Mouse (Mus musculus) spleen, postnatal 10 days (tissue): ENCODE measurements around the gene Pde12.

ENCODE experiments used
- DNase-seq, 2 experiments: peaks; one replicate each; pipeline ENCODE4 v3.0.0; 2021 to 2022; ENCODE audit warnings: low spot score in 2 of 2

Pde12 gene

DNA sequence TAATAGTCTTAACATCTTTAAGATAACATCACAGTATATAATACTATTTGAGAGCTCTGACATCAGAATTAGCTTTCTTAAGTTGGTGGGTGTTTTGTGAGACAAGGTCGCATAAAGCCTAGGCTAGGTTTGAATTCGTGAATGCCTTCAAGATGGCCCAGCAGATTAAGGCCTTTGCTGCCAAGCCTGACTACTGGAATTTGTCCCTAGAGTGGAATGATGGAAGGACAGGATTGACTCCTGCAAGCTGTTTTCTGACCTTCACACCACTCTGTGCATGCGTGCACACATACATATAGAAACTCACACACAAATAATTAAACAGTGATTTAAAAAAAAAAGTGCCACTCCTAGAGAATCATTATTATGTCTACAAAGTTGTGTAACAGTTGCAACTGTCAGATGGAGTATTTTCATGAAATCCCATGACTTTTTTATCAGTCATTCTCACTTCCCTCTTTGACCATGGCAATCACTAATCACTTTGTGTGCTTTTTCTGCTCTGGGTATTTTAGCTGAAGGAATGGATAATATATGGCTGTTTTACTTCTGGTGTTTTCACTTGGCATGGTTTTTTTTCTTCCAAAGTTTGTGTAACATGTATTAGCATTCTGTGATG lies 26.6 kb downstream of the Pde12 start:
- no peak for DNase-seq

DNA sequence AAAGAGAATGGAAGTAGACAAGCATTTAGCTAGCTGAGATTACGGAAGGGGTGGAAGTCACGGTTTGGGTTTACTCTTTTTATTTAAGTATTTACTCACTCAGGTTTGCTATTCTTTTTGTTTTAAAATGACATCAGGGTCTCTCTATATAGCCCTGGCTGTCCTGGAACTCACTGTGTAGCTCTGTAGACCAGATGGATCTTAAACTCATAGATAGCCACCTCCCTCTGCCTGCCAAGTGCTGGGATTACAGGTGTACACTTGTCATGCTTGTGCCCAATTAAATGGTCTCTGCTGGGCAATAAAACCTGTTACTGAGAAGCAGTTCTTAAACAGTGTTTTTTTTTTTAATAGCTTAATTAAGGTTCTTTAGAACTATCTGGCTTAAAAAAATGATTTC lies 29.7 kb downstream of the Pde12 start:
- peak in 1 of 2 experiments; percentile 23 for DNase-seq

DNA sequence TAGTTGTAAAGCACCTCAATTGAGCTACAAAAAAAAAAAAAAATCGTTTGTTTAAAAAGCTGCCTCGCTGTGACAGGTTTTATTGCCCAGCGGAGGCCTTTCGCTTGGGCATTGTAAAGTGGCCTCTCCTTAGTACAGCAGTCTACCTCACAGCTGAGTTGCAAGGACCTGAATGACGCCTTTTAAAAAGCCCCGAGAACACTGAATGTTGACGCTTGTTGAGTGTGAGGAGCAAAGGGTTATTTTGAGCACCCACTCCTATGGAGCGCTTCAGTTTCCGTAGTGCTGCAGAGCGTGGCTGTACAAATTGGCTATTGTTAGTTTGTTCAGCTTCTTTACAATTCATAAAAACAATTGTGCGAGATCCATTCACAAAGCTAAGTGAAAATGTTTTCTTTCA lies 30.4 kb downstream of the Pde12 start:
- DNase-seq, result peak in 1 of 2 experiments; percentile 20

DNA sequence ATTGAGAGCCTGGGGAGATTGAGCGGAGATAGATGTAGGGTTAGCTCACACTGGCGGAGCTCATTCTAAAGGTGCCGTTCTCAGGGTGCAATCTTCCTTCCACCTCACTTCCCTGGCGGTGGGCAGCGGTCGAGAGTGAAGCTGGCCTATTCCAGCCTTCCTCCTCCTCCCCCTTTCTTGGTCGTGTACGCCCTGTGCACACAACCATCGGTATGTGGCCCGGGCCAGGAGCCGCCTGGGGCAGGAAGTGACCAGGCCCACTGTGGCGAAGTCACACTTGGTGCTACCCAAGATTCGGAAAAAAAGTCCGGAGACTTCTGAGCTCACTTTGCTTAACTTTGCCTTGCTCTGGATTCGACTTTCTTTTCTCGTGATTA lies 31.0 kb downstream of the Pde12 start:
- peak; percentile 68 to 69 for DNase-seq

DNA sequence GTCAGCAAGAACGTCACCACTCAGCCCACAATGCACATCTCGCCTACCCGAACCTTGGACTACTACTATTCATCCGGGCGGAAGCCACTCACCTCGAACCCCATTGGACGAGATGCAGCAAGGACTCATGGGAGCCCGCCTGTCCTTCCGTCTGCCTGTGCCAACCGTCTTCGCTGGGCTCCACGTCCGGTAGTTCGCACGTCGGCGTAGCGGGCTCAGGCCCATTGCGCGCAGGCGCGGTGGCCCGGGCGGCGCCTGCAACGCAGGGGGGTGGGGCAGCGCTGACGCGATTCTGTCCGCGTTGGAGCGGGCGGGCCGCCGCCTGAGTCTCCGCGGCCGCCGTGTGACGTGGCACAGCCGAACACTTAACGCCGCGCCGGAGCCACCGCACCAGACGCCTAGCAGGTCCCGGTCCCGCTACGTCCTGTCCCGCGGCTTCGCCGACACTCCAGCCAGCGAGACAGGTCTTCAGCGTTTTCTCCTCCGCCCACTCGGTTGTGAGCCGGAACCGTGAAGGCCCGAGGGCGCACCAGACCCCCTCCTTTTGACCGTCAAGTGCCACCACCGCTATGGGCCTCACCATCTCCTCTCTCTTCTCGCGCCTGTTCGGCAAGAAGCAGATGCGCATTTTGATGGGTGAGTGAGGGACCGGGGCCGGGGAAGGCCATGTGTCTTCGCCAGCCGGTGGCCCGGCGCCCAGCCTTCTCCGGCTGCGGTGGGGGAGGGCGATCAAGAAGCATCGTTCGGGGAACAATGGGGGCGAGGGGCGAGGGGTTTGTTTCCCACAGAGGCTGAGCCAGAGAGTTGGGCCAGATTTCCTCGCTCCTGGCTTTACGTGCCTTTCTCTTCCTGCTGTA lies 31.6 kb downstream of the Pde12 start, which contains the start of gene Arf4:
Arf4 (plus strand) TSS at position 224 of the 857 bp plus-strand sequence.
- DNase-seq, result peak; percentile 93 to 98

DNA sequence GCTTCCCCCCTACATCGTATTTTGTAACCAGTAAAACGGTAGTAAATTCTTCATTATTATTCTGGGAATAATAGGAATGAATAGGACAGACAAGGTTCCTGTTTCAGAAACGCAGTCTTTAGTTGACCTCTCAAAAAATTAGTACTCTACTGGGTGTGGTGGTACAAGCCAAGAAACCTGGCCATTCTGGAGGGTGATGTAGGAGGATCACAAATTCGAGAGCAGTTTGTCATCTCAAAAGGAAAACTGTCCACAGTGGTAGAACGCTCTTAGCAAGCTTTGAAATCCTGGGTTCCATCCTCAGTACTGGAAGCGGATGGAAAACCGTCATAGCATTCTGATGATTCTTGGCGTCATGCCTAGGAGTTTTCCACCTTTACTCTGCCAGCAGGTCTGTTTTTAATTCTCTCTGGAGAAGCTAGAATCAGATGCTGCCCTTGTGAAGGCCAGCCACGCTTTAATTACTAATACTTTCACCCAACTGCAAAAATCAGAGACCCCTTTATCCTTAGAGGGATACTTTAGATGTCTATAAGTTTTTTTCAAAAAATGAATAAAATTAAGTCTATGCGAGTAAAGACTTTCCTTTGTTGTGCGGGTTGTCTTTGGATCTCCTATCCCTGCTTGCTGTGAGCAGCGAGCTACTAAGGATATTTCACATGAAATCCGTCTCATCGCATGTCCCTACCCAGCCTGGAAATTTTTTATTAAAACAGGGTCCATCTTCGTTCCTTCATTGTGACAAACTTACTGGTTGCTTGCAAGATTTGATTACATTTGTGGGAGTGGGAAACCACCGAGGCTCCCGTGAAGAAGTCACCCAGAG lies 32.4 kb downstream of the Pde12 start:
- no peak for DNase-seq

DNA sequence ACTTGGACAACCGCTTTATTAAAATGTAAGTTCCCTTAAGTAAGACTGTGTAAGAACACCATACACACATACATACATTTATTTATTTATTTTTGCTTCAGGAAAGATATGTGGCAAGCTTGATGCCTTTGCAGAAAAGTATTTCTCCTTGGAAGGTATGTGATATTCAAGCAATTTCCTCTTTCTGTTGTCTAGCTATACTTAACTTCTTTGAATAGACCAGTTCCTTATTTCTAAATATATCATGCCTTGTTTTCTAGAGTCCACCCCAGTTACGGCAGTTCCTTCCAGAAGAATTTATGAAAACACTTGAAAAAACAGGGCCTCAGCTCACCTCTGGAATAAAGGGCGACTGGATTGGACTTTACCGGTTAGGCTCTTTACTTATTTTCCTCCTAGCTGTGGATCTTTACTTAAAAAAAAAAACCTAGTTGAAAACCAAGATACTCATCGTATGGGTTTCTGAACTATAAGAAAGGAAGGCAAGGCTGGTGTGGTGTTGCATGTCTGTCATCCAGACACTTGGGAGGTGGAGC lies 43.0 kb downstream of the Pde12 start:
- no peak for DNase-seq

DNA sequence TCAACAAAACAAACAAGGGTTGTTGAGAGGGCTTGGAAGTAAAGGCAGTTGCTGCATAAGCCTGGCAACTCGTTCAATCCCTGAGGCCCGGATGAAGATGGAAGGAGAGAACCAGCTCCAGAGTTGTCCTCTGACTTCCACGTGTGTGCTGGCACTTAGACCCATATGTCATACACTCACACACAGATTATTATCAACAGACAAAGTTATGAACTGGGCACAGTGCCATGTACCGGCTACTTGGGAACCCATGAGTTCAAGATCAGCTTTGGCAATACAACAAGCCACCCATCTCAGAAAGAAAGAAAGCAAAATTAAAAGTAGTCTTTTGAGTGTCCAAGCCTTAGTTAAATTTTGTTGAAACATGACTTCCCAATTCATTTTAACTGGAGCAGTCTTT lies 44.4 kb downstream of the Pde12 start:
- DNase-seq, result no peak

DNA sequence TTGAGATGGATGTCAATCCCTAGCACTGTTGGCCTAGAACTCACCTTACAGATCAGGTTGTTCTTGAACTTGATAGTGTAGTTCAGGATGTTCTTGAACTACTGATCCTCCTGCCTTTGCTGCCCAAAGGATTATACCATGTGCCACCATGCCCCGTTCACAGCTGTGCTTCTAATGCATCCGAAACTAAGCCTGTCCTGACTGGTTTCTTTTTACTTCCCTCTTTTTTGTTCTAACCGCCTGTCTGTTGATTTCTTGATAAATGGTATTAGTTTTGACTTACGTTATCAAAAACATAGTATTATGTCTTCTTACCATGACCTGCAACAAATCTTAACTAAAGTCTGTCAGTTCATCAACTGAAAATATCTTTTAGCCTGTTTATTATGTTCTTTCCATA lies 59.0 kb downstream of the Pde12 start:
- DNase-seq, result no peak
